Mouse (Mus musculus) lung, embryonic 15.5 days (tissue): ENCODE measurements around the gene Uaca. TPM values are rescaled to one million over a fixed set of nuclear protein-coding genes. Genes with fewer than 3 reads are reported as not detected.

Source experiments
- ATAC-seq: fragments of 200-750 bp; cut with Nextera tagmentation; 2 replicates; pipeline ENCODE4 v1.8.0; 2017; ENCODE audit warnings: moderate number of reproducible peaks, borderline replicate concordance; ENCODE audit not compliant: low FRiP score, low TSS enrichment; ENCODE audit errors: extremely low read depth
- H3K27ac ChIP-seq: fragments of 300-500 bp; sonication (generic); 2 replicates; pipeline ENCODE4 v1.5.1; 2015; ENCODE audit warnings: moderate library complexity, mild to moderate bottlenecking, inconsistent platforms
- H3K27me3 ChIP-seq: fragments of 300-500 bp; sonication (generic); 2 replicates; pipeline ENCODE4 v1.6.1; 2015; ENCODE audit warnings: inconsistent platforms
- H3K36me3 ChIP-seq: fragments of 300-500 bp; sonication (generic); 2 replicates; pipeline ENCODE4 v1.6.1; 2015; ENCODE audit warnings: inconsistent platforms
- H3K4me1 ChIP-seq: fragments of 300-500 bp; sonication (generic); 2 replicates; pipeline ENCODE4 v1.6.1; 2015; ENCODE audit warnings: inconsistent platforms
- H3K4me2 ChIP-seq: fragments of 300-500 bp; sonication (generic); 2 replicates; pipeline ENCODE4 v1.6.1; 2015; ENCODE audit warnings: inconsistent platforms, mild to moderate bottlenecking, moderate library complexity
- H3K4me3 ChIP-seq: fragments of 300-500 bp; sonication (generic); 2 replicates; pipeline ENCODE4 v1.5.1; 2015; ENCODE audit warnings: mild to moderate bottlenecking, inconsistent platforms
- H3K9ac ChIP-seq: fragments of 300-500 bp; sonication (generic); 2 replicates; pipeline ENCODE4 v1.6.1; 2015; ENCODE audit warnings: inconsistent platforms
- H3K9me3 ChIP-seq: fragments of 300-500 bp; sonication (generic); 2 replicates; pipeline ENCODE4 v1.6.1; 2016; ENCODE audit warnings: inconsistent platforms
- WGBS: fragments of 180-500 bp; shearing (Covaris S2); methylation state at CpG from one replicate; pipeline ENCODE4 v1.1.7; 2015; 5-methylcytosine and 5-hydroxymethylcytosine counted together
- polyA plus RNA-seq: library from polyadenylated mRNA; unstranded; fragments of >200 nt; fragmentation: Nextera tagmentation; extraction: Ambion mirVana; gene quantifications from 2 replicates; pipeline ENCODE4 v1.2.1, GENCODE M21; 2015

The Uaca gene
- polyA plus RNA-seq, 1 experiment from 2014 or later, result 34.9 TPM

- Histone ChIP-seq H3K27ac (no peak overlapping the region), H3K4me2 (no peak overlapping the region), H3K4me3 (no peak overlapping the region), H3K27me3 (no peaks in the 10 kb centered on the region), H3K4me1 (peaks cover 30% of the 10 kb centered on the region), H3K36me3 (no peaks in the 10 kb centered on the region), H3K9ac (no peak overlapping the region), H3K9me3 (no peaks in the 10 kb centered on the region)
- 38% methylated on average over 10 of the region's 10 CpGs for whole genome bisulfite sequencing
- ATAC-seq, result no peak
These were observed 34.8 kb upstream of the Uaca start for GRCm38 (mm10) chr9:60759436-60760007.

- Histone ChIP-seq H3K4me3 (no peak overlapping the region), H3K4me1 (peaks cover 31% of the 10 kb centered on the region), H3K27ac (peak overlapping the region; percentile 51), H3K4me2 (no peak overlapping the region), H3K9ac (no peak overlapping the region), H3K9me3 (no peaks in the 10 kb centered on the region), H3K36me3 (no peaks in the 10 kb centered on the region), H3K27me3 (no peaks in the 10 kb centered on the region)
- ATAC-seq, result no peak
- 10% methylated on average over 2 of the region's 2 CpGs for WGBS
These were observed 29.2 kb upstream of the Uaca start for GRCm38 (mm10) chr9:60765181-60765580.

DNA sequence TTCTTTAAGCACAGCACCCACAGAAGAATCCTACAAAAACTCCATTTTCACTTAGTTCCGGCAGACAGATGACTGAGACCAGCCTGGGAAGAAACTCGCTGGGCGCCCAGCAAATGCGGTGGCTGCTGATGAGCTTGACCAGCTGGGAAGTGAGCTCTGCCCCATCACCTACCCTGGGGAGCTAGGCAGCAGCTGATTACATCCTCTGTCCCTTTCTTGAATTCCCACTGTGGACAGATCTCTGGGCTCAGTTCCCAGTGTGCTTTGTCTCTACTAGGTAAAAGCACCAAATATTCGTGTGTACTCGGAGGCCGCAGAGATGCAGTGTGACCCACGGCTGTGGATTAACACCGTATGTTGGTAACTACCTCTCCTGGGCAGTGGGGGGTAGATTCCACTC lies 25.9 kb upstream of the Uaca start:
- Histone ChIP-seq H3K36me3 (no peaks in the 10 kb centered on the region), H3K4me1 (peaks cover 31% of the 10 kb centered on the region), H3K27ac (peak overlapping the region; percentile 59; the same call in 1 of the 2 replicates), H3K9ac (no peak overlapping the region), H3K27me3 (no peaks in the 10 kb centered on the region), H3K4me3 (no peak overlapping the region), H3K4me2 (no peak overlapping the region), H3K9me3 (no peaks in the 10 kb centered on the region)
- WGBS, result 60% methylated on average over 9 of the region's 9 CpGs
- ATAC-seq, result no peak; the same call in 1 of the 2 replicates

- WGBS, result 55% methylated on average over 6 of the region's 6 CpGs
- no peak overlapping the region for H3K4me2 ChIP-seq
- H3K27ac ChIP-seq, result peak overlapping the region; percentile 59
- H3K27me3 ChIP-seq, result no peaks in the 10 kb centered on the region
- no peaks in the 10 kb centered on the region for H3K36me3 ChIP-seq
- no peak overlapping the region for H3K4me3 ChIP-seq
- no peaks in the 10 kb centered on the region for H3K9me3 ChIP-seq
- peaks cover 29% of the 10 kb centered on the region for H3K4me1 ChIP-seq
- ATAC-seq, result no peak
- H3K9ac ChIP-seq, result no peak overlapping the region
These were observed 24.6 kb upstream of the Uaca start for GRCm38 (mm10) chr9:60769711-60770111.

- no peaks in the 10 kb centered on the region for H3K27me3 ChIP-seq
- peaks cover 12% of the 10 kb centered on the region; the same call in 1 of the 2 replicates for H3K4me1 ChIP-seq
- ATAC-seq, result no peak
- no peak overlapping the region for H3K27ac ChIP-seq
- H3K9ac ChIP-seq, result no peak overlapping the region
- no peaks in the 10 kb centered on the region for H3K9me3 ChIP-seq
- 83% methylated on average over 2 of the region's 2 CpGs for WGBS
- no peak overlapping the region for H3K4me2 ChIP-seq
- H3K4me3 ChIP-seq, result no peak overlapping the region
- no peaks in the 10 kb centered on the region for H3K36me3 ChIP-seq
These were observed 20.6 kb upstream of the Uaca start for GRCm38 (mm10) chr9:60773713-60774112.

- Histone ChIP-seq H3K9ac (no peak overlapping the region), H3K27ac (no peak overlapping the region), H3K4me2 (no peak overlapping the region), H3K9me3 (no peaks in the 10 kb centered on the region), H3K4me3 (no peak overlapping the region), H3K36me3 (no peaks in the 10 kb centered on the region), H3K4me1 (no peaks in the 10 kb centered on the region), H3K27me3 (no peaks in the 10 kb centered on the region)
- WGBS, result 73% methylated on average over 9 of the region's 9 CpGs
- ATAC-seq, result no peak
These were observed 17.4 kb upstream of the Uaca start for GRCm38 (mm10) chr9:60776899-60777298.

GRCm38 (mm10) chr9:60782057-60782789 lies 12.1 kb upstream of the Uaca start:
- H3K36me3 ChIP-seq, result no peaks in the 10 kb centered on the region
- whole genome bisulfite sequencing, result 84% methylated on average over 9 of the region's 9 CpGs
- no peak overlapping the region for H3K27ac ChIP-seq
- no peaks in the 10 kb centered on the region for H3K4me1 ChIP-seq
- ATAC-seq, result no peak
- H3K9me3 ChIP-seq, result no peaks in the 10 kb centered on the region
- H3K4me3 ChIP-seq, result no peak overlapping the region
- H3K27me3 ChIP-seq, result no peaks in the 10 kb centered on the region
- no peak overlapping the region for H3K4me2 ChIP-seq
- H3K9ac ChIP-seq, result no peak overlapping the region

DNA sequence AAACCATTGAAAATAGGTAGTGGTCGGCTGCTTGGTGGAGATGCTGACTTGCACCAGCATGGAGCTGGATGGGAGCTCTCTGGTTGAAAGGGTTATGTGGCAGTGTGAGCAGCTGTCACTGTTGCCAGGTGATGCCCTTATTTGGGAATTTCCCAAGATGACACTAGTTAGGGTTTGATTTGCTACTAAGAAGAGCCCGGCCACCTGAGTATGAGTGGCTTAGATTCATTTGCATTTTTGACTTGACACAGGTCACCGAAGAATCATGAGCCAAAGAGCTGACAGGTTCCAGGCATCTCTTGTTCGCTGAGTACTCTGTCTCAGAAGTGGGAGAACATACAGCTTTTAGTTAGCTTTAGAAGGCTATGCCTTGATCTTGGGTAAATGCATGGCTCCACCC lies 9.3 kb upstream of the Uaca start:
- H3K9ac ChIP-seq, result no peak overlapping the region
- WGBS, result 62% methylated on average over 4 of the region's 4 CpGs
- no peak overlapping the region for H3K4me2 ChIP-seq
- H3K27ac ChIP-seq, result no peak overlapping the region
- H3K4me3 ChIP-seq, result no peak overlapping the region
- H3K27me3 ChIP-seq, result no peaks in the 10 kb centered on the region
- no peaks in the 10 kb centered on the region for H3K4me1 ChIP-seq
- no peaks in the 10 kb centered on the region for H3K36me3 ChIP-seq
- no peak for ATAC-seq
- H3K9me3 ChIP-seq, result no peaks in the 10 kb centered on the region

DNA sequence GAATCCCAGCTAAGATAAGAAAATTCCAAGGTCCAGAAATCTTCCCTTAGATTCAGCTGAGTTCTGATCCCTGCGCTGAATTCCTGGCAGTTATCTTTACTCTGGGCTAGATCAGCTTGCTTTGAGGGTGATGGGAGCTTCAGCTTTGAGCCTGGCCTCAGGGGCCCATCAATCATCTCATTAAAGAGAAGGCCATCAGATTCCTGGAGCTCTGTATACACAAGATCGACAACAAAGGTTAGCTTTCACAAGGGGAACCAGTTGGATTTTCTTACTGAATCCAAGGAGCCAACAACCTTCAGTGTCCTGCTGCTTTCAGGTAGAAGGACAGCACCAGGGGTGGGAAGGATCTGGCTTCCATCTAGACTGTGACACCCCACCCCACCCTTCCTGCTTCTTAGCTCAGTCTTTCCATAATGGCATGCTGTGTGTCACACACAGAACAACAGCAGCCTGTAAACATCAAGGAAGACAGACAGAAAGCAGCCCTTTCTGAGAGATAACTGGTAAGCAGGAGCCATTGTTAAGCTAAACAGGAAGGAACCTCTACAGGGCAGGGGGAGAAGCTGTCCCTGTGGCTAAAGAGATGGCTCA lies 6.7 kb upstream of the Uaca start:
- no peak overlapping the region for H3K4me2 ChIP-seq
- H3K4me3 ChIP-seq, result no peak overlapping the region
- no peak for ATAC-seq
- H3K27me3 ChIP-seq, result no peaks in the 10 kb centered on the region
- H3K27ac ChIP-seq, result no peak overlapping the region
- H3K9me3 ChIP-seq, result no peaks in the 10 kb centered on the region
- peaks cover 1% of the 10 kb centered on the region; the same call in 1 of the 2 replicates for H3K4me1 ChIP-seq
- 1% methylated on average over 2 of the region's 2 CpGs for WGBS
- no peaks in the 10 kb centered on the region for H3K36me3 ChIP-seq
- no peak overlapping the region for H3K9ac ChIP-seq

- Histone ChIP-seq H3K4me2 (no peak overlapping the region), H3K27ac (no peak overlapping the region), H3K36me3 (no peaks in the 10 kb centered on the region), H3K4me3 (no peak overlapping the region), H3K27me3 (no peaks in the 10 kb centered on the region), H3K4me1 (peaks cover 12% of the 10 kb centered on the region), H3K9ac (no peak overlapping the region), H3K9me3 (no peaks in the 10 kb centered on the region)
- no peak for ATAC-seq
- 65% methylated on average over 2 of the region's 2 CpGs for WGBS
These were observed 4.1 kb upstream of the Uaca start for GRCm38 (mm10) chr9:60790282-60790681.

GRCm38 (mm10) chr9:60794841-60795351 lies 554 bp downstream of the Uaca start:
- WGBS, result under 1% methylated on average over 30 of the region's 30 CpGs
- peak overlapping the region; percentile 82 for H3K4me2 ChIP-seq
- peaks cover 32% of the 10 kb centered on the region for H3K4me1 ChIP-seq
- ATAC-seq, result peak; percentile 58; the same call in 1 of the 2 replicates
- H3K36me3 ChIP-seq, result no peaks in the 10 kb centered on the region
- H3K27me3 ChIP-seq, result no peaks in the 10 kb centered on the region
- no peaks in the 10 kb centered on the region for H3K9me3 ChIP-seq
- peak overlapping the region; percentile 83 for H3K9ac ChIP-seq
- peak overlapping the region; percentile 89 for H3K4me3 ChIP-seq
- peak overlapping the region; percentile 90 for H3K27ac ChIP-seq

- H3K4me1 ChIP-seq, result peaks cover 34% of the 10 kb centered on the region
- H3K36me3 ChIP-seq, result no peaks in the 10 kb centered on the region
- no peak for ATAC-seq
- peak overlapping the region; percentile 82; the same call in 1 of the 2 replicates for H3K4me2 ChIP-seq
- WGBS, result 59% methylated on average over 7 of the region's 7 CpGs
- H3K27me3 ChIP-seq, result no peaks in the 10 kb centered on the region
- no peaks in the 10 kb centered on the region for H3K9me3 ChIP-seq
- no peak overlapping the region for H3K27ac ChIP-seq
- no peak overlapping the region; the same call in 1 of the 2 replicates for H3K9ac ChIP-seq
- peak overlapping the region; percentile 89; the same call in 1 of the 2 replicates for H3K4me3 ChIP-seq
These were observed 1.7 kb downstream of the Uaca start for GRCm38 (mm10) chr9:60796076-60796475.
